Mouse (Mus musculus): Measurements from ENCODE around the gene 1700029F12Rik. TPM values are rescaled to one million over a fixed set of nuclear protein-coding genes. Genes with fewer than 3 reads are reported as not detected.
"Not testable (repeated sequence)": the region's sequence is repeated elsewhere in the genome, so short reads cannot be mapped to it uniquely, and the experiment has no call there.

The 1700029F12Rik gene
- total and polyA plus RNA-seq, 3 experiments: not detected

- no peaks in the 10 kb centered on the region for H3K9me3 ChIP-seq (replicated peaks; ENCODE audit: insufficient read depth, low read length)
- peaks cover 0 to 2% of the 10 kb centered on the region in 2 experiments; a peak in 1 of 4 replicates for H3K4me1 ChIP-seq (ENCODE audit: control insufficient read depth in 1 of 2, insufficient read depth in 2 of 2, low read length in 2 of 2)
- TF ChIP-seq JUND (IDR thresholded peaks at IDR 0.05; ENCODE audit: low read depth, low read length) (no peak), ZC3H11A (IDR thresholded peaks at IDR 0.05; ENCODE audit: low read depth, low read length) (no peak), CHD2 (IDR thresholded peaks at IDR 0.05; ENCODE audit: low read length) (no peak), USF2 (IDR thresholded peaks at IDR 0.05; ENCODE audit: borderline replicate concordance in 1 of 2, insufficient read depth in 1 of 2, low read depth in 1 of 2, low read length in 2 of 2) (no peak), USF1 (IDR thresholded peaks at IDR 0.05; ENCODE audit: low read depth, low read length) (no peak), MAFK (IDR thresholded peaks at IDR 0.05; ENCODE audit: borderline replicate concordance, low read depth, low read length) (no peak), MAZ (IDR thresholded peaks at IDR 0.05; ENCODE audit: low read depth, low read length) (no peak), KAT2A (conservative IDR thresholded peaks at IDR 0.05; ENCODE audit: low read depth, low read length) (no peak), MAX (IDR thresholded peaks at IDR 0.05; ENCODE audit: low read length) (no peak), SIN3A (IDR thresholded peaks at IDR 0.05; ENCODE audit: low read length) (no peak), GATA1 (IDR thresholded peaks at IDR 0.05; ENCODE audit: low read depth, low read length) (no peak), MYB (IDR thresholded peaks at IDR 0.05; ENCODE audit: low read depth, low read length) (no peak), MXI1 (IDR thresholded peaks at IDR 0.05; ENCODE audit: low read depth, low read length) (no peak), NELFE (IDR thresholded peaks at IDR 0.05; ENCODE audit: low read depth, low read length) (no peak), HCFC1 (IDR thresholded peaks at IDR 0.05; ENCODE audit: low read depth, low read length) (no peak)
- H3K79me2 ChIP-seq (ENCODE audit: control insufficient read depth, insufficient read depth, low read length, poor library complexity): no peaks in the 10 kb centered on the region
- no peak overlapping the region for H3K4me3 ChIP-seq (ENCODE audit: control insufficient read depth in 1 of 2, insufficient read depth in 1 of 2, low read depth in 2 of 2, low read length in 2 of 2)
- no peaks in the 10 kb centered on the region for H3K27me3 ChIP-seq (ENCODE audit: control insufficient read depth in 1 of 2, insufficient read depth in 2 of 2, low read length in 2 of 2)
- H3K9ac ChIP-seq (ENCODE audit: control insufficient read depth, low read depth, low read length, poor library complexity, severe bottlenecking): no peak overlapping the region
- DNase-seq (ENCODE audit: low read depth, low spot score): no peak
- H3K27ac ChIP-seq (ENCODE audit: control insufficient read depth, low read depth, low read length): no peak overlapping the region
- peaks cover 0 to 4% of the 10 kb centered on the region in 2 experiments; a peak in 1 of 4 replicates for H3K36me3 ChIP-seq (ENCODE audit: control insufficient read depth in 1 of 2, insufficient read depth in 2 of 2, low read length in 2 of 2)
These were observed 33.5 kb upstream of the 1700029F12Rik start for GRCm38 (mm10) chr13:97067691-97068090.

DNA sequence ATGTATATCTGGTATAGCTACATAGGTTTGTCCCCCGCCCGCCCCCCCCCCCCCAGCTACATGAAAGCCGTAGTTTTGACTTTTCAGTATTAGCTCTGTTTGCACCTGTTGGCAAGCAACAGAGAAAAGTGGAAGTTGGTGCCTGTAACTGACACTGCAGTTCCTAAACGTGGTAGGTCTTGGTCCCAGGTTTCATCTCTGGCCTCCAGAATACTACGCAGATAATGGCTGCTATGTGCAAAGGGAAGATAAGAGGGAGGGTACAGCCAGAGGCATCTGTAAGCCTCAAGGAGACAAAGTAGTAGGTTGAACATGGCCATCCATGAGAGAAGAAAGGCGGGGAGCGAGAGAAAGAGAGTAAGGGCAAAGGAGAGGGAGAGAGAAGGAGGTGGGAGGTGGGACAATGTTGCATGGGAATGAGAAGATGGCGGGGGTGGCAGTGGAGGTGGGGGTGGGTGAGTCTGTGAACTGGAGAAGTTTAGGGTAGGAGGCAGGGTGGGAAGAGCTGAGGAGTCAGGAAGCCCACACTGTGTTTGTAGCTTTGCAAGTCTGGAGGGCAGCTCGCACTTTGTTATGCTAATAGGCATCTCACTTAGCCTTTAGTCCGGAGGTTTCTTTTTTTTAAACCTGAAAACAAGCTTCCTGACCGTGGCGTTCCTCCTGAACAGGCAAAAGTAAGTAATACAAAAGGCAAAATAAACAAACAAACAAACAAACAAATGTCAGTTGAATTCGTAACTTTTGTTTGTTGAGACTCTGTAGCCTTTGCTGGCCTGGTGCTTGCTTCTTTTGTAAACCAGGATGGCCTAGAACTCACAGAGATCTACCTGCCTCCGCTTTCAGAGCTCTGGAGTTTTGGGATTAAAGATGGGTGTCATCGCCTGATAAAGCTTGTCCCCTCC is 32.7 kb upstream of the 1700029F12Rik start, which contains the start of gene Fam169a:
TSS of gene Fam169a (plus strand) at position 638 of the 902 bp plus-strand sequence.
- Histone ChIP-seq H3K9ac (ENCODE audit: control insufficient read depth, low read depth, low read length, poor library complexity, severe bottlenecking) (no peak within 1 kb of the TSS), H3K27ac (ENCODE audit: control insufficient read depth, low read depth, low read length) (no peak within 1 kb of the TSS), H3K4me1 (ENCODE audit: control insufficient read depth in 1 of 2, insufficient read depth in 2 of 2, low read length in 2 of 2) (peaks cover 0 to 2% of the 10 kb centered on the region in 2 experiments; a peak in 1 of 4 replicates), H3K36me3 (ENCODE audit: control insufficient read depth in 1 of 2, insufficient read depth in 2 of 2, low read length in 2 of 2) (peaks cover 0 to 4% of the 10 kb centered on the region in 2 experiments; a peak in 1 of 4 replicates), H3K27me3 (ENCODE audit: control insufficient read depth in 1 of 2, insufficient read depth in 2 of 2, low read length in 2 of 2) (no peaks in the 10 kb centered on the region), H3K4me3 (ENCODE audit: control insufficient read depth in 1 of 2, insufficient read depth in 1 of 2, low read depth in 2 of 2, low read length in 2 of 2) (no peak within 1 kb of the TSS), H3K9me3 (replicated peaks; ENCODE audit: insufficient read depth, low read length) (no peaks in the 10 kb centered on the region), H3K79me2 (ENCODE audit: control insufficient read depth, insufficient read depth, low read length, poor library complexity) (no peaks in the 10 kb centered on the region)
- DNase-seq (ENCODE audit: low read depth, low spot score): peak; percentile 84
- TF ChIP-seq TAL1 (IDR thresholded peaks at IDR 0.05; ENCODE audit: low read length) (peak; percentile 78), SIN3A (IDR thresholded peaks at IDR 0.05; ENCODE audit: low read length) (0 out of 2 replicates have a peak, but pooled peaks have one; percentile 30), RCOR1 (IDR thresholded peaks at IDR 0.05; ENCODE audit: low read depth, low read length) (peak; percentile 13; the same call in 1 of the 2 replicates), EP300 (IDR thresholded peaks at IDR 0.05; ENCODE audit: low read depth in 1 of 2, low read length in 2 of 2) (peak; percentile 86 to 93), TCF12 (IDR thresholded peaks at IDR 0.05; ENCODE audit: low read depth, low read length) (peak; percentile 93), MYB (IDR thresholded peaks at IDR 0.05; ENCODE audit: low read depth, low read length) (peak; percentile 76), UBTF (IDR thresholded peaks at IDR 0.05; ENCODE audit: borderline replicate concordance, insufficient read depth, low read depth, low read length) (no peak), CHD1 (IDR thresholded peaks at IDR 0.05; ENCODE audit: low read depth, low read length) (no peak), POLR2AphosphoS2 (IDR thresholded peaks at IDR 0.05; ENCODE audit: low read length) (no peak), GATA1 (IDR thresholded peaks at IDR 0.05; ENCODE audit: low read depth, low read length) (peak; percentile 92), CHD2 (IDR thresholded peaks at IDR 0.05; ENCODE audit: low read length) (no peak), ETS1 (IDR thresholded peaks at IDR 0.05; ENCODE audit: low read depth, low read length) (peak; percentile 73)

GRCm38 (mm10) chr13:97064844-97065621 is 30.9 kb upstream of the 1700029F12Rik start:
- not testable (repeated sequence) for H3K79me2 ChIP-seq (ENCODE audit: control insufficient read depth, insufficient read depth, low read length, poor library complexity); H3K36me3 ChIP-seq (ENCODE audit: control insufficient read depth in 1 of 2, insufficient read depth in 2 of 2, low read length in 2 of 2); H3K4me3 ChIP-seq (ENCODE audit: control insufficient read depth in 1 of 2, insufficient read depth in 1 of 2, low read depth in 2 of 2, low read length in 2 of 2); H3K4me1 ChIP-seq (ENCODE audit: control insufficient read depth in 1 of 2, insufficient read depth in 2 of 2, low read length in 2 of 2); DNase-seq (ENCODE audit: low read depth, low spot score); H3K9ac ChIP-seq (ENCODE audit: control insufficient read depth, low read depth, low read length, poor library complexity, severe bottlenecking); H3K27me3 ChIP-seq (ENCODE audit: control insufficient read depth in 1 of 2, insufficient read depth in 2 of 2, low read length in 2 of 2); H3K27ac ChIP-seq (ENCODE audit: control insufficient read depth, low read depth, low read length); H3K9me3 ChIP-seq (replicated peaks; ENCODE audit: insufficient read depth, low read length)

All from MEL (cell line).